Mouse (Mus musculus) mesoderm, embryonic 11.5 days (tissue): Measurements from ENCODE around the gene Uvssa.
A peak's percentile ranks its signal among the peaks of the same experiment; 100 is the strongest.

Experiments
- DNase-seq: peaks from one replicate; pipeline ENCODE4 v3.0.0-alpha.2; 2012; ENCODE audit warnings: low read depth, low spot score

Gene Uvssa

GRCm38 (mm10) chr5:33442927-33443710, 64.8 kb downstream of the Uvssa start:
- DNase-seq, result peak; percentile 60

GRCm38 (mm10) chr5:33443794-33444193, 65.4 kb downstream of the Uvssa start:
- no peak for DNase-seq

GRCm38 (mm10) chr5:33455737-33456136, 77.4 kb downstream of the Uvssa start:
- DNase-seq, result no peak

GRCm38 (mm10) chr5:33458132-33458622, 79.8 kb downstream of the Uvssa start:
- DNase-seq, result no peak

GRCm38 (mm10) chr5:33459111-33459510, 80.8 kb downstream of the Uvssa start:
- no peak for DNase-seq

GRCm38 (mm10) chr5:33464390-33464789, 86.0 kb downstream of the Uvssa start:
- no peak for DNase-seq

GRCm38 (mm10) chr5:33465464-33465863, 87.1 kb downstream of the Uvssa start:
- DNase-seq, result peak; percentile 6
